Mouse (Mus musculus): ENCODE measurements around the gene Cyp4v3. TPM values are rescaled to one million over a fixed set of nuclear protein-coding genes. Genes with fewer than 3 reads are reported as not detected.

The Cyp4v3 gene
- polyA plus RNA-seq (2014; fragmentation: Illumina TruSeq; extraction: RNeasy Lipid Tissue Mini Kit (QIAGEN cat#74804); ENCODE audit: low read depth, low replicate concordance) = 3.0 TPM

GRCm38 (mm10) chr8:45332685-45333409, at the start of gene Cyp4v3:
TSS of gene Cyp4v3 (minus strand) at chr8:45333216.

GRCm38 (mm10) chr8:45381963-45382347, 48.9 kb upstream of the Cyp4v3 start, which contains the start of gene Fam149a:
TSS of gene Fam149a (minus strand) at chr8:45382291.

GRCm38 (mm10) chr8:45308366-45308765, 24.6 kb downstream of the Cyp4v3 start, which contains the start of gene Gm45753:
TSS of gene Gm45753 (minus strand) at chr8:45308466.

GRCm38 (mm10) chr8:45294687-45295086, 38.3 kb downstream of the Cyp4v3 start, which contains the start of gene Klkb1:
TSS of gene Klkb1 (minus strand) at chr8:45294859.

GRCm38 (mm10) chr8:45261920-45262319, 71.1 kb downstream of the Cyp4v3 start, which contains the start of gene F11:
TSS of gene F11 (minus strand) at chr8:45262031.

Other genes with a start within 250 kb of the Cyp4v3 start
- not detected for gene F11, start 71.2 kb downstream of the Cyp4v3 start, polyA plus RNA-seq (2014; fragmentation: Illumina TruSeq; extraction: RNeasy Lipid Tissue Mini Kit (QIAGEN cat#74804); ENCODE audit: low read depth, low replicate concordance)
- not detected for gene Klkb1, start 38.4 kb downstream of the Cyp4v3 start, polyA plus RNA-seq (2014; fragmentation: Illumina TruSeq; extraction: RNeasy Lipid Tissue Mini Kit (QIAGEN cat#74804); ENCODE audit: low read depth, low replicate concordance)
- gene Gm45753, start 24.8 kb downstream of the Cyp4v3 start, polyA plus RNA-seq (2014; fragmentation: Illumina TruSeq; extraction: RNeasy Lipid Tissue Mini Kit (QIAGEN cat#74804); ENCODE audit: low read depth, low replicate concordance) = not detected
- 3.4 TPM for gene Fam149a, start 49.1 kb upstream of the Cyp4v3 start, polyA plus RNA-seq (2014; fragmentation: Illumina TruSeq; extraction: RNeasy Lipid Tissue Mini Kit (QIAGEN cat#74804); ENCODE audit: low read depth, low replicate concordance)
- gene Tlr3, start 77.9 kb upstream of the Cyp4v3 start, polyA plus RNA-seq (2014; fragmentation: Illumina TruSeq; extraction: RNeasy Lipid Tissue Mini Kit (QIAGEN cat#74804); ENCODE audit: low read depth, low replicate concordance) = 7.8 TPM
- 303 TPM for gene Sorbs2, start 174.6 kb upstream of the Cyp4v3 start, polyA plus RNA-seq (2014; fragmentation: Illumina TruSeq; extraction: RNeasy Lipid Tissue Mini Kit (QIAGEN cat#74804); ENCODE audit: low read depth, low replicate concordance)